Mouse (Mus musculus) erythroblast, embryonic 14.5 days (primary cell): ENCODE data around the gene B830017H08Rik.

Experiments used
- GATA1 ChIP-seq: IDR thresholded peaks from 2 replicates; pipeline ENCODE4 v1.6.1; 2012; ENCODE audit warnings: low read length, inconsistent platforms, mixed read lengths
- TAL1 ChIP-seq: IDR thresholded peaks from 3 replicates; pipeline ENCODE4 v1.6.1; 2012; ENCODE audit warnings: low read length, inconsistent platforms, mixed read lengths

DNA sequence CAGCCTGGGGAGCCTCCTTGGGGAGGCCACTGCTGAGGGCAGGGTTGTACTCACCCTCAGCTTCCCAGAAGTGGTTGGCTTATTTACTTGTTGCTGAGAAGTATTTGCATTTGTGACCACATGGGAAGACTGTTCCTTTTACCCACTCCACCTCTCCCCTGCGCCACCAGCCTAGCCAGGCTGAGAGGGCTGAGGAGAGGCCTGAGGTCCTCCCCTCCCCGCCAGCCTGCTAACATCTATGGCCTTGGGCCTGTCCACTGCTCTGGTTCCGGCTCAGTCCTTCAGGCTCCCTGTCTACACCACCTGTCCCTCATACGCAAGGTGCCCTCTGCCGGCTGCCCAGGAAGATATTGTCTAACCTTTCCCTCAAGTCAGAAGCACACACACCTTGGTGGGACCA is 37.3 kb upstream of the B830017H08Rik start:
- TF ChIP-seq GATA1 = no peak
- TF ChIP-seq TAL1 = no peak
